Mouse (Mus musculus) myocyte (in vitro differentiated cells): ENCODE results near the gene Bicc1.

Experiments
- E2F4 ChIP-seq: IDR thresholded peaks from one replicate; pipeline ENCODE4 v1.6.1; 2011; ENCODE audit warnings: mild to moderate bottlenecking, control low read depth, moderate library complexity; ENCODE audit not compliant: insufficient read depth
- MAX ChIP-seq: IDR thresholded peaks from one replicate; pipeline ENCODE4 v1.6.1; 2011; ENCODE audit warnings: low read depth, mild to moderate bottlenecking, control low read depth
- MYOG ChIP-seq, 3 experiments: IDR thresholded peaks; one replicate each; pipeline ENCODE4 v1.6.1; 2011; ENCODE audit warnings: control low read depth in 2 of 3, low read depth in 2 of 3, mild to moderate bottlenecking in 2 of 3; ENCODE audit not compliant: insufficient read length in 2 of 3, control insufficient read depth in 1 of 3, insufficient read depth in 1 of 3
- POLR2A ChIP-seq: IDR thresholded peaks from one replicate; pipeline ENCODE4 v1.6.1; 2011; ENCODE audit warnings: low read depth, mild to moderate bottlenecking, control low read depth, moderate library complexity; ENCODE audit not compliant: insufficient read length
- TCF12 ChIP-seq: IDR thresholded peaks from one replicate; pipeline ENCODE4 v1.6.1; 2011; ENCODE audit warnings: mild to moderate bottlenecking, control low read depth; ENCODE audit not compliant: poor library complexity, insufficient read depth, severe bottlenecking
- USF1 ChIP-seq: IDR thresholded peaks from one replicate; pipeline ENCODE4 v1.6.1; 2011; ENCODE audit warnings: low read depth, mild to moderate bottlenecking, control low read depth, moderate library complexity

- no peak for TF ChIP-seq POLR2A
- no peak for TF ChIP-seq TCF12
- no peak for TF ChIP-seq E2F4
- no peak for TF ChIP-seq MAX
- TF ChIP-seq MYOG (IDR thresholded peaks at IDR 0.05; ENCODE audit: control insufficient read depth in 1 of 3, insufficient read depth in 1 of 3, insufficient read length in 2 of 3, low read depth in 2 of 3): no peak
- no peak for TF ChIP-seq USF1
These were observed 28.2 kb downstream of the Bicc1 start for GRCm38 (mm10) chr10:71131333-71131732.
